Mouse (Mus musculus) right cerebral cortex, postnatal 25 days (tissue): ENCODE measurements at regions not wholly inside any gene's neighbourhood (a gene's known extent, or its start where the extent isn't known, plus 50 kb on each side); places are given as distances from the start of the nearest gene placed in this dataset.

Experiments used
- DNase-seq: peaks from one replicate; pipeline ENCODE4 v3.0.0; 2022

DNA sequence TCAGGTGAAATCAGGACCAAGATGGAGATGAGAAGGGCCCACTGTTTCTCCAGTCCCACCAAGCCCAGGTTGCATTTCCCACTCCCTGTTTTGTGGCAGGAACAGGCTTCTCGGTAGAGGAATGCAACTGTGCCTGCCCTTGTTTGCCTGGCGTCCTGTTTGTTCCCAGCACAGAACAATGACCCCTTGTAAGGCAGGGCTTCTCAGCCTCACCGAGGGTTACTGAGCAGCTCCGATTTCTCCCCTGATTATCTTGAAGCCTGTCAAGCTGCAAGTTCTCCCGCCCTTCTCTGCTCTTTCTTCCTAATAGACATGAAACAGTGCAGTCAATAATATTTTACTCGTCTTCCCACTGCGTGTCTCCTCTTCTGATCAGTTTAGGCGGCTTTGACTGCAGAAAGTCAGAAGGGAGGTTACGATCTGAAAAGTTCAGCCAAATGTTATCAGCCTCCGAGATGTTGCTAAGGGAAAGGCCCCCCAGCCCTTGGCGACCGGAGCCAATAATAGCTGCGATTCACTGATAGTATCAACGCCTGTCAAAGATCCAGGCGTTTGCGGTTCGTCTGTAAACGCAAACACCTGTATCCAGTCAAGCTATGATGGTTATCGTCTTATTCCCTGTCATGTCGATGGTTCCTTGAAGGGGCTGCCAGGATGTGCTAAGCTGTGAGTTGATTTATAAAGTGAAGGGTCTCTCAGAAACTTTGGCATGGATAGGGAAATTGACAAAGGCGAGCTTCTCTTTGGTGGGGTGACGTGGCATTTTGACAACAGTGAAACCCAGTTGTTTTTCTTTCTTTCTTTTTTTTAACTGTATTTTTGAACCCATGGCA lies 287.7 kb upstream of the Zfp507 start:
- DNase-seq = no peak

DNA sequence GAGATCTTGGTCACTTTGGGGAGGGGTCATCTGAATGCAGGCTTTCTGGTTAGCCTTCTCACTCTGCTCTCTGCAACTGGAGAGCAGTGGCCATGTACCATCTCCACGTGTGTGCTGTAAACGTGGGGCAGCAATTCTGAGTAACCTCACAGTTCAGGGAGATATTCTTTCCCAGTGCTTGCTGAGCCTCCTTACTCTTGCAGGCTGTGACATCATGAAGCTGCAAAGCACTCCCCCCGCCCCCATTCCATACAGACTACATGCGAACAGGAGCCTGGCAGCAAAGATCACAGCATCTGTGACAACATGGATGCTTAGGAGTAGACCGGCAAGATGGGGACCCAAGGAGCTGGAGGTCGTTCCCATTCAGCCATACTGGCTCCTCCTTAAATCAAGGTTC lies 284.8 kb upstream of the Zfp507 start:
- no peak for DNase-seq

DNA sequence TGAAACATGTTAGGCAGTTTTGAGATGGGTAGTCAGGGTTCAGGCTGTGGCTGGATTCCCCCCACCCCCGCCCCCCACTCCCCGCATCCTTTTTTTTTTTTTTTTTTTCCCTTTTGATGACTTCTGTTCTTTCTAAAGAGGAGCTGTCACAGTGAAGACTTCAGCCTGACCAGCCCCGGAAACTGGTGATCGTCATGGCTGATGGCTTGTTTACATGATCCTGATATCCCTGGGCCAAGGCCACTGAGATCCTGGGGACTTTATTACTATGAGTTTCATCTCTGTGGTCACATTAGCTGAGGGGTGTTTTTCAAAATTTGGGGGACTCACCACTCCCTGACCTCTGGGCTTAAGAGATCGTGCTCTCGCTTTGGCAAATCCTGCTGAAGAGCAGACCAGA lies 275.9 kb upstream of the Zfp507 start:
- DNase-seq = no peak

DNA sequence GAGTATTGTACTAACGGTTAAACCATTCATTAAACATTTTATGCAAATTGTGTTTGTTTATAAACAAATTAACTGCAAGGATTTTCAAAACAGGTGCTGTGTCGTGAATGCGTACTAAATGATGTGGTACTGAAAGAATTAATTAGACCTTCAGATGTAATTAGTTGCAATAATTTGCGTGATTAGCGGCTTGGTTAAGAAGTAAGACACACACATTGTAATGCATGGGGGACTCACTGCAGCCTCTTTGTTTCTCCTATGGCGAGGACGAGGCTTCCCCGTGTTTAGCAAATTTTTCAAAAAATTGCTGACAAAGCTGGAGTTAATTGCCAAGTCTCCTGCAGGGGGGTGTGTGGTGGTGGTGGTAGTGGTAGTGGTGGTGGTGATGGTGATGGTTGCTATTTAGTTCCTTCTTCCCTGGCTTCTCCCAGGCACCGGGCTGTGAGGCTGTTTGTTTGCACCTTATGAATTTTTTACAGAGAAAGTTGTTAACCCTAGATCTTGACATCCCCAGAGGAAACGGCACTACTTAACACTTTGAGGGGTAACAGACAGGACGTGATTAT lies 275.4 kb upstream of the Zfp507 start:
- no peak for DNase-seq

- DNase-seq = no peak
Observed at GRCm38 (mm10) chr7:36077271-36077670, 274.5 kb upstream of the Zfp507 start.

DNA sequence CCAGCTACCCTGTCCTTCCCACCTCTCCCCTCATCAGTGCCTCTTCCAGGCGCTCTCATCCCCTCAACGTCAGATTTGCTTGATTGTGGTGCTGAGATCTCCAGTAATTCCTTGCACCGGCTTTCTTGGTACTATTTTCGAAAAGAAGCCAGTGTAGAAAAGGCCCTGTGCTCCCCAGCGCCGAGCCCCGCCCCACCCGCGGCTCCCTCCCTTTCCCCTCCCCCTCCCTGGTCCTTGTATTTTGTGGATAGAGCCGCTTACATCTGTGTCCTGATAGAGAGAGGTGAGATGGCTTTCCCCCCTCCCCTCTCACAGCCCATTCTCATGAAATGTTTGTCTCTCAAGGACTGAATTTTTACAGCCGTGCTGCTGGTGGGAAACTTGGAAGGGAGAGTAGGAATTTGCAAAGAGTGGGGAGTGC lies 273.2 kb upstream of the Zfp507 start:
- DNase-seq = no peak

- peak; percentile 52 for DNase-seq
Observed at GRCm38 (mm10) chr7:36071774-36072173, 269.0 kb upstream of the Zfp507 start.

GRCm38 (mm10) chr7:36066725-36067124 lies 263.9 kb upstream of the Zfp507 start:
- DNase-seq = no peak

DNA sequence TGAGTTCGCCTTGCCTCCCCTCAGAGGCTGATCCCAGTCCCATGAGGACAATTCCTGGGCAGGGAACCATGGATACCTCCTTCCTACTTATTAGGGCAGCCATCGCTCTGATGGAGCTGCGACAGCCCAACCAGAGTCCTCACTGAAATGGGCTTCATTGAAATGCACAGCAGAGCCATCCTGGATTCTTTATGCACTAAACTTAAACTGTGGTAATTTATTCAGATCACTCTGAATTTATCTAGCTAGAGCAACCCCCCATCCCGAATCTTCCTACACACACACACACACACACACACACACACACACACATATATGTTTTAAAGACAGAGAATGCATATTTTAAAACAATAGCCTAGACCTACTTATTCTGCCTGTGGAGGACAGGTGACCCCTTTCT lies 258.9 kb upstream of the Zfp507 start:
- DNase-seq = no peak

GRCm38 (mm10) chr7:36060426-36060825 lies 257.6 kb upstream of the Zfp507 start:
- DNase-seq = peak; percentile 53

- DNase-seq = no peak
Observed at GRCm38 (mm10) chr7:36046053-36046452, 243.2 kb upstream of the Zfp507 start.

DNA sequence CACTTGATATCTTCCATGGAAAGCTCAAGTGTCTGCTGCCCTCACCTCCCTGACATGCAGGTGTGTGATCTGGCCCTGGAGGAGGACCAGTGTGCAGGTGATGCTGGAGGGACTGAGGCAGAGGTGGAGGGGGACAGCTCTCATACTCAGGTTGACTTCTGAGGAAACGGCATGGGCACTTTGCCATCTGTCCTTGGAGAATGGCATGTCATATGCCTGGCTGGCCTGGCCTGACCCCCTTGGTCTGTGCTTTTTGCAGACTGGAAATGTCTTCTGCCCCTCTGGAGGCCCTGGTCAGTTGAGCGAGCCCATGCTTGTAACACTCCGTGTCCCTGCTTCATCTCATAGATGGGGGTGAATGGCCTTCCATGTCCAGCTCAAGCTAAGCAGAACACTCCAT lies 229.1 kb upstream of the Zfp507 start:
- no peak for DNase-seq

DNA sequence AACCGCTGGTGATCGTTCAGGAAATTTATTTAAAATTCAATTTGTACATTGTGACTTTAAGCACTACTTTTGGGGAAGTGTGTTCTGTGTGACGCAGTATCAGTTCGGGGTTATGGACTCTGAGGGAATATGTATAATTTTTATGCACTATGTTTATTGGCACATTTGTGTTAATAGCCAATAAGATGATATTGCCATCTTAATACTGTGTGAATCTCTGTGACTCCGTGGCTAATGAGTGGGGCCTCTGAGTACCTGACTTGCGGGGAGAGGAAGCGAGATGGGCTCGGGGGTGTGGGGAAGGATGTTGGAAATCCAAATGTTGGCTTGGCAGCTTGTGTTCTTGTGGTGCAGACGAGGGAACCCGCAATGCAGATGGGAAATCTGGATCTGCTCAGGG lies 220.2 kb upstream of the Zfp507 start:
- no peak for DNase-seq

DNA sequence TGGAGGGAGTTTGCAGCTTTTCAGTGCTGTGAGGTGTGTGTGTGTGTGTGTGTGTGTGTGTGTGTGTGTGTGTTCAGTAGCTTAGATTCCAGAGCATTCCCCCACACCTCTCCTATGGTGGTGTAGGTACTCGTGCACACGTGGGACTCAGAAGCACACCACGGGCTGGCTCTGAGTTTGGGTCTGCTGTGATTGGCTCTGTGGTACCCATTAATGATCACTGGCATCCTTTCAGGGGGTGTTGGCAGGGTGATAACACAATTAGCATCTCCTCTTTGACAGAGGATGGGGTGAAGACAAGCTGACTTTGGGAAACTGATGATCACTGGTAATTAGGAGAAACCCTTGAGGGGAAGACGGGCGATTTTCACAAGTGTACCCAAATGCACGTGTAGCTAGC lies 219.7 kb upstream of the Zfp507 start:
- DNase-seq = no peak

DNA sequence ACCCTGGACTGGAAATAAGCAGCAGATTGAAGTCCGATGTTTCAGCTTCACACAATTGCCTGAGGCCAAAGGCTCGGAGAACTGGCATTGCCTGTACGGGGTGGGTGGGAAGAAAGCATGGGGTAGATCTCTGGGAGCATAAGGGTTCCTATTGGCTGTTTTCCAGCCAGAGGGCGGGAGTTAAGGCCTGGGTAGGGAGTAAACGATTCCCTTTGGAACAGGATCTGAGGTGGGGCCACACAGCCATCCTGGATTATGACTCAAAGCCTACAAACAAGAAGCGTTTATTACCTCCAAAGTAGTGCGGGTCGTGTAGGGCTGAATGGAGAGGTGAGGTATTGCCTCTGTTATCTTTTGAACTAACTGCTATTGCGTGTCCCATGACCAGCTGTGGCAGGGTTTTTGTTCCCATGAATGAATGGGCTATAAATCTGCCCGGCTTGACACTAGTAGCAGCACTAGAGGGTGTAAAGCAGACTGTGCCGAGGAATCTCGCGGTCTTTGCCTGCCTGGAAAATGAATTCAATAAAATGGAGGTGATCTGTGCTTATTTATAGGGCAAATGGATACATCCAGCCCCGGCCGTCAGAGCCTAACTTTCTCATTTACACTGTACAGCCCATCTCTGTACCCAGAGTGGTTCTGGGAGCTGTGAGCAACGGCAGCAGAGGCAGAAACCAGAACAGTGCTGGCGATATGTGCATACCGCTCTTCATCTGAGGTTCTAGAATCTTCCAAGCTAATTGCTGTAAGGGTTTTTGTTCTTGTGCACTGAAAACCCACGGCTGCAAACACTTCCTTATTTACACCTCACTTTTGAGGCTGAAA lies 214.3 kb upstream of the Zfp507 start:
- no peak for DNase-seq

DNA sequence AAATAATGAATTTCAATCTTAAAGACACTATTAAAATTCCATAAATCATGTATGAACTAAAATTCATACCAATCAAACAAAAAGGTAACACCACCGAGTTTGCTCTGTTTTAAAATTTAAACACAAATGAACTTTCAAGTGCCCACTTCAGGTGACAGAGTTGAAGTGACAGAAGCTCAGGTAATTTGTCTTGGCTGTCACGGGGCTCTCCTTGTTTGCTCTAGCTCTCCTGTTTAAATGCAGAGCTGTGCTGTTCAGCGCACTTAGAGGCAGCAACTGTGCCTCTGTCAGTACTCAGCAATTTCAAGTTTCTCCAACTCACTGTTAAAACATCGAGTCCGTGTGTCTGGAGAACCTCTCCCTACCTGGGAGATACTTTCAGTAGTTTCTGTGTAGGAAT lies 193.8 kb upstream of the Zfp507 start:
- no peak for DNase-seq

DNA sequence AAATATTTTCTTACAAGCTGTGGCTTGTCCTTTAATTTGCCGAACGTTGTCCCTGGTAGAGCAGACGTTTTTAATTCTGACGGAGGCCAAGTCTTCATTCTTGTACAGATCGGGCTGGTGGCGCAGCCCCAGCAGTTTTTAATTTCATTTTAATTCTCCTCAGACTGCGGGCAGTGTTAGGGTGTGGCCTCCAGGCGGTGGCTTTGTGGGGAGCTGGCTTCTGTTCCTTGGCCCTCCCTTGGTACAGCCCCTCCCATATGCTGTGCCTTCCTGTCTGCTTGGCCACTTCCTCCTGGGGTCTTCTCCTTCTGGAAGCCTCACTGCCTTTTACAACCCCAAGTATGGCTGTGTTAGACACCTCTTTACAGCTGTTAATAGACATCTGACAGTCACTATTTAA lies 189.7 kb upstream of the Zfp507 start:
- no peak for DNase-seq

DNA sequence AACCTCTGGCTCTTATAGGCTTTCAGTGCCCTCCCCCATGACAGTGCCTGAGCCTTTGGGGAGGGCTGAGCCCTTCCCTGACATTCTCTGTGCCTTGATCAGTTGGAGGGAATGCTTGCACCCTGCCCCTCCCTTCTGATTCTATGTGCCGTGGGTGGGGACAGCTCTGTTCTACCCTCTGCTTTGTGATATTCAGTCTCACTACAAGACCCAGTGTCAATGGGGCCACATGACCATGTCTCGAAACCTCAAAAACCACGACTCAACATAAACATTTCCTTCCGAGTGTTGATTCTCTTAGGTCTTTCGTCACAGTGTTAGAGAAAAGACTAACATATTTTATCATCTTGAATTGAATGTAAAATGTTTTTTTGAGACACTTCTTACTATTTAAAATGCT lies 188.3 kb upstream of the Zfp507 start:
- no peak for DNase-seq

DNA sequence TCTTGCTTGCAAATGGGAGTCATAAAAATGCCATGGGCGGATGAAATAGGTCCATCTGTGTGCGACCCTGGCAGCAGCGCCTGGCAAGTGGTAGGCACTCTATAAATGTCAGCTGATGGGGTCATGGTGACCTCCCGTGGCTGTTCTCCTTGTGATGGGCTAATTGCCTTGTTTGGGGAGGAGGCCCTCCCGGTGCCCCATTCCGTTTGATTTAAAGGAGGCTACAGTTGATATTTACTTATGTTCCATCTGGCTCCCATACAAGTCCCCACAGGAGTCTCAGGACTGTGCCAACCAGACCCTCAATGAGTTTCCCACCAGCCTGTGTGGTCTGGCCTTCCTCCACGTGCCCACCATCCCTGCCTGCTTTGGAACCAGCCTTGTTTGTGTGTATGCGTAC lies 186.7 kb upstream of the Zfp507 start:
- DNase-seq = no peak

DNA sequence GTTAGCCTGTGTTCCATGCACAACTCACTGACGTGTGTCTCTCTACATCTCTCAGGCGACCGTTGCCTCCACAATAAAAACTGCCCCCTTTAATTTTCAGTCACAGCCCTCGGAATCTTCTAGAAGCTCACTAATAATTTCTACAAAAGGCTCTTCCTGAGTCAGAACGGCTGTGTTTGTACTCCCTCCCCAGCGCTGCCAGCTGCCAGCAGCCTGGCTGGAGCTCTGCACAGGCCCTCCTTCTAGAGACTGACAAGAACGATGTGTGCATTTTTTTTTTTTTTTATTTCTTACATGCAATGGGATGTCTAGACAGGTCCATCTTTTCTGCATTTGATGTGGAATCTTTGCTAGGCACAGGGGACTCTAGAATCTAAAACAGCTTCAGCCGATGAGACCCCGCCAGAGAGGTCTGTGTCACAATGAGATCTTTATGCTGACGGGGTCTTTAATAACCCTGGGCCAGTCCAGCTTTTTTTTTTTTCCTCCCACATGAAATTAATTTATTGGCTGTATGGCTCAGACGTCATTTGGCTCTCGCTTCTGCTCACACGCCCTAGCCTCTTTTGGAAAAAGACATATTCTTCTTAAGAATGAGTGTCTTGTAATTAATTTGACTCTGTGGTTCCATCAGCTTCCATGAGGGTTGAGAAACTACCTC lies 185.8 kb upstream of the Zfp507 start:
- no peak for DNase-seq

DNA sequence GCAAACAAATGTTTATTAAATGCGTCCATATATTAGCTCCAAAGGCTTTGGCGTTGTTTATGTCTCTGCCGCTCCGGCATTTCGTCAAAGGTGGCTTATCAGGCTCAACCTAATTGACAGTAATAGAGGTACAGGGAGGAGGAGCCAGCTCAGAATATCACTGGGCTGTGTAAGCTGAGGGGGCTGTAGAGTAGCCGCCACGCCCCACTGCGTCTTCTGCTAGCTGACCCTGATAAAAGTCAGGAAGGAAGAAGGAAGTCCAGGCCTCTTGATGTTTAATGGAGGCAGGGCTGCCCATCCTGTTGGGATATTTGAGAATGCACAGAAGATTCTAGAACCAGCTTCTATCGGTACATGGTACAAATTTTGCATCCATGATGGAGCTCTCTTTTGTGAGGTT lies 175.2 kb upstream of the Zfp507 start:
- DNase-seq = no peak

DNA sequence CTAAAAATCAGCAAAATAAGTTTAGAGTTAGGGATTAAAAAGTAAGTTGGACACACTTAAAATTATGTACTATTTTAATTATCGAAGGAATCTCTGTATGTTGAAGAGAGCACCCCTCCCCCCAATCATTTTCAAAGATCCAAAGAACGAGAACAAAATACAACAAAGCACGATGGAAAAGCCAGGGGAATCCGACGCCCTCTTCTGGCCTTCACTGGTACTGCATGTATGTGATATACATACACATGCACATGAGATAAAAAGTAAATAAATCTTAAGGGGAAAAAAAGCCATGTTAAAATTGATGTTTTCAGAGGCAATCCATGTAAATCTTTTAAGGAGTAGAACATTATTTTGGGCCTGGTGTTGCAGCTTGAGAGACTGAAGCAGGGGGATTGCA lies 155.9 kb upstream of the Zfp507 start:
- no peak for DNase-seq

- DNase-seq = no peak
Observed at GRCm38 (mm10) chr7:35958052-35958451, 155.2 kb upstream of the Zfp507 start.
